Mouse (Mus musculus): Measurements from ENCODE around the gene Lmf2.

Lmf2 gene

DNA sequence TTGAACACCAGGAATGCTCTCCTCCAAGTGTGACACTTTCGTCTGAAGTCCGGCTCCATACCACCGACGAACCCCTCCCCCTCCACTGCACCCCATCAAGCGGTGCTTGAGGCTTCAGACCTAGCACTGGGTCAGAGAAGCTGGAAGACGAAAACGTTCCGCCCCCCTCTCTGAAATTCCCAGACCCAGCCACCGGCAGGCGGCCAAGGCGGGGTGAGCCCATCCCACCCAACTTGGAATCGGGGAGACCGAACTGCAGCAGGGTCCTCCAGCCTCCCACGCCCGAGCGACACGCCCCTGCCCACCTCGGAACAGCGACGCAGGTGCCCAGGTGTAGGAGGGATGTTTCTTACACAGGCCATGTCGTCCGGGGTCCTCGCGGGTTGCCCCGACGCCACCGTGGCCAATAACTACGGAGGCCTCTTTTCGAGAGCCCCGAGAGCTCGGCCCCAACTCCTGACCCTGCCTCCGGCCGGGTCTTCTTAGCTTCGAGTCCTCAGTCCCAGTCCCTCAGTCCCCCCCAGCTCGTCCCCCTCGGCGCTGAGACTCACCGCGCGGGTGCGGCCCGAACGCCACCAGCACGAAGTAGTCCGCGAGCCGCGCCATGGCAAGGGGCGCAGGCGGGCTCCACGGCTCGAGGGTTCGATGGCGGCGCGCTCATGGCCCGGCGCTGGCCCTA, 40.8 kb downstream of the Lmf2 start:
- peak in 1 of 2 experiments; percentile 43 for DNase-seq

DNA sequence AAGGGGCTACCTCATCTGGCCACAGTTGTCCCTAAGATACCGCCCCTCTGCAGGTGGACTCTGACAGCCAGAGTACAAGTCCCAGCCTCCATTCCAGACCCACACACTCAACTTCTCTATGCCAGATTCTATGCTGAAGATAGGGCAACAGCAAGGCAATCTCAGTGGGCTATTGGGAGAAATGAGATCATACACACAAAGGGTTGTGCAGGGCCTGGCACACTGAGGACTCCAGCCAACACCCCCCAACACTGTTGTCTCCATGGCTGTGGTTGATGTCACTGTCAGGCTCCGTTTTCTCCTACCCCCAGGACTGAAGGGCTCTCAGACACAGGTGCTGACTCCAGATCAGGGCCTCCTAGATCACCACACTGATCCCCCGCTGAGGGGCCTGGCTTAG, 41.4 kb downstream of the Lmf2 start:
- no peak for DNase-seq

DNA sequence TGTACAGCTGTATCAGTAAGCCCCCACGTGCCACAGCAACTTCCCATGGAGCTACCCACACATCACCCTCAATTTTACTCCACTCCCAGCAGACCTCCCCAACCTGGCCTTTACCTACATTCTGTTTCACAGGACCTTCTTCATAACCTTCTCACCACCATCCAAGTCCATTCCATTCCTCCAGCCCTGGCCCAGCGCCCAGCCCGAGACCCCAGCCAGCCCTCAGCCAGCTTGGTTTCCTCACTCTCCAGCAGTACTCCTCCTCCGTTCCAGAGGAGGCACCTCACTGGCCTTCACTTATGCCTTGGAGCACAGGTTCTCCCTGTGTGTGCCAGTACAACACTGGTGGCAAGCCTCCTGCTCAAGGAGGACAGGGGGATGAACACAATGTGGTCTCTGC, 42.1 kb downstream of the Lmf2 start:
- no peak for DNase-seq

DNA sequence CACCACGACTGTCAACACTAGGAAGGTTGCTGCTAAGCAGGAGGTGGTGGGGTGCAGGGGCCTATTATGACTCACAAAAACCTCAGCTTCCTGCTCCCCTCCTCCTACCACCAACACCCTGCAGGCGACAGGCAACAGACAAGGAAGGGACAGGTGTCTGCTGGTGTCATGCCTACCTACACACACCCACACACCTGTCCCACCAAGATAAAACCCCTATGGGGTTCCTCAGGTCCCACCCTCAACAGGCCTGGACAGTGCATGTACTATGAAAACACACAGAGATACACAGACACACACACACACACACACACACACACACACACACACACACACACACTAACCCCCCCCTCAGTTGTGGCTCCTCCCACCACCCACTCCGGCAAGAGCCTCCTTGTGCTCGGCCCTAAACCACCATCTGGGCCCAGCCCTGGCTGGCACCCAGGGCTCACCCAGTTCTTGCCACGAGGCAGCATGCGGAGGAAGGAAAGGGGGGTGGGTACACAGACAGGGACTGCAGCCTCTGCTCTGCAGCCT, 45.4 kb downstream of the Lmf2 start:
- DNase-seq, result peak; percentile 63 to 76

DNA sequence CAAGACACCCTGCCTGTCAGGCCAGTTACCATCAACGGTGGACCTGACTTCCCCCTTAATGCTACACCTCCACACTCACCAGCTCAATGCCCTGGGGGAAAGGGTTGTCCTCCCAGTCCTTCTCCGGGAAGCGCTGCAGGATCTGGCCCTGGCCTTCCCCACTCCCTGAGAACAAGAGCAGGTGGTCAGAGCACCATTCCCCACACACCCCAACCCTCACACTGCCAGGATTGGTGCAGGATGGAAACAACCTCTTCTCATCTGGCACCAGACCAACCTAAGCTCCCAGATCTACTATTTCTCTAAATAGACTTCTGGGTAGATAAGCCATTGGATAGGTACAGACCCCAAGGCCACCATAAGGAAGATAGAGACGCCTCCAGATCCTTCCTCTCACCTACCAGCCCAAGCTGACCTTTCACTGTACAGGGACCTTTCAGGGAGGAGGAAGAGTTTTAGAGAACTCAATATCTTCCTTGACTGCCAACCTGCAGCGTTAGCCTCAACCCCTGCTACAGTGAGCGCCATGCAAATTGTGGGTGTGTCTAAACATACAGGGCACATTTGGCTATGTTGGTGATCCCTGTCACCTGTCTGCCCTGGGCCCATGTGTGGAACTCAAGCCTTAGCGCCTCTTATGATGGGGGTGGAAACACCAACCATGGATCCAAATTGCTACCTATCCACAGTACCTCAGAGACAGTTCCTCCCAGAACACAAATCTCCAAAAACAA, 46.9 kb downstream of the Lmf2 start:
- DNase-seq, result peak; percentile 41 to 43

DNA sequence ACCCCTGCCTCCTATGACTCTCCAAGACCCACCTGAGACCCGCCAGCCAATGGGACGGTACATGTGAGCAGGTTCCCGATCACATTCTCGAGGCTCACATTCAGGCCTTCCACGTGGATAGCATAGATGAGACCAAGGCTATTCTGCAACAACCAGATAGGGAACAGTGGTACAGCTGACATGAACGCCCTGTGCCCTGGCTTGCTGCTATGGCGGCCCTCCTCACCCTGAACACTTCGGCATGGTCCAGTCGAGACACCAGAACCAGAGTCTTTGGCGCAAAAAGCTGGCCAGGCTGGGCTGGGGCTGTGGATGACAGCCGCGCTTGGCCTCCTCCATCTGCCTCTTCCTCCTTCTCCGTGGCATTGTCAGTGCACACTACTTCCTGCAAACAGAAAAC, 48.0 kb downstream of the Lmf2 start:
- peak in 1 of 2 experiments; percentile 26 for DNase-seq

DNA sequence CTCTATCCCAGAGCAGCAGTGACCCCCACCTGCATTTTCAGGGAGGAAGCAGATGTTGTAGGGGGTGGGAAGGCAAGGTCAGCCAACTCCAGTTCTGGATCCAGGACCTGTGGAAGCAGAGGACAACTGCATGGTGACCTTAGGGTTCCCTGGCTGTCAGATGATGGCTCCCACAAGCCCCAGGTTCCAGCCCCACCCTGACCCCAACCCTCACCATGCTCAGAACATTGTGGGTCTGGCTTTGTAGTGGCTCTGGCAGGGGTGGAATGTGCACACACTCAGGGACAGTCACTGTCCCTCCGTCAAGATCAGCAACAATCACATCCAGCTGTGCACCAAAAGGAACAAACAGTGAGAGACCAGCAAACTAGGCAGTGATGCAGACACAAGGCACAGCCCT, 49.5 kb downstream of the Lmf2 start:
- DNase-seq, result no peak

Measured in cerebellum, postnatal 36 days (tissue).